Mouse (Mus musculus) heart, postnatal 0 days (tissue): ENCODE measurements at regions not wholly inside any gene's neighbourhood (a gene's known extent, or its start where the extent isn't known, plus 50 kb on each side); places are given as distances from the start of the nearest gene placed in this dataset.

Source experiments
- CTCF ChIP-seq: IDR thresholded peaks from 2 replicates; pipeline ENCODE4 v1.5.1; 2016; ENCODE audit warnings: antibody characterized with exemption, control low read depth, low read depth
- EP300 ChIP-seq: IDR thresholded peaks from 2 replicates; pipeline ENCODE4 v1.6.1; 2016; ENCODE audit warnings: antibody characterized with exemption, low read depth

DNA sequence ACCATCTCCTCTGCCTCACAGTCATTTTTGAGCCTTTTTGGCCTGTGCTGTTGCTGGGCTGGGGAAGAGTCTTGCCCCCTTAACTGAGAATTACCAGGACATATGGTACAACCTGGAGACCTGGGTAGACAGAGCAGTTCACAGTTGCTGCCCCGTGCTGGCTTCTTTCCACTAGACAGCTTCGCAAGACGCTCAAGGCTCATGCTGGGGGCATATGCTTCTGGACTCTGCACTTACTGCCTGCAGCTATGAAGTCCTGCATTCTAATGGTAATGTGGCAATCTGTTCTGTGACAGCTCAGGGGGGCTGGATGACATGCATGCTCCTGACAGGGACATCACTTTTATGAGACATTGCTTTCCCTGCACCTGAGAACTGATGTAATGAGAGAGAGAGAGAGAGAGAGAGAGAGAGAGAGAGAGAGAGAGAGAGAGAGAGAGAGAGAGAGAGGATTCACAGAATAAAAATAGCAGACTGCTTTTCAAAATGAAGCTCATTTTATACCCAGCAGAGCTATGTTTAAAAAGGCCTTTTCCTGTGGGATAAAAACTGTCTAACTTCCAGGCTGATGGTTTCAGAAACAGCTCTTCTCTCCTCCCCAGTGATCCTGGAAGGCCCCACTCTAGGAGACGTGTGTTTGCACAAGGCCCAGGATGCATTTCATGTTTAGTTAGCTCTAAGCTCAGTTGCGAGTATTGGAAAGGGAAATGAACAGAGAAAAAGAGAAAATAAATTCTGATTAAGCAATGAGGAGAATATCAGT lies 405.5 kb downstream of the Sox11 start:
- TF ChIP-seq CTCF: no peak
- TF ChIP-seq EP300: no peak
